ENCODE assay signal across 11 mouse cellular contexts in genomic region chr17:43629026-43629495, GRCm38 (mm10). TPM values are rescaled to one million over a fixed set of nuclear protein-coding genes. Genes with fewer than 3 reads are reported as not detected.
A peak's percentile ranks its signal among the peaks of the same experiment; 100 is the strongest.
DNase-seq lines count a peak whose midpoint lies in the region; ATAC-seq and TF ChIP-seq lines count a peak whose summit lies in the region.
"Had no signal": no experiment of that assay in that cellular context is flagged by ENCODE, and none has a peak within 500 bp of the region (broad histone marks: within the 10 kb centered on the region; RNA-seq: fewer than 3 reads in every experiment).

No protein-coding gene starts in this region.

- H3K27me3 ChIP-seq in lung, embryonic 16.5 days (ENCODE audit: control insufficient read depth, insufficient read depth, low read depth, low read length): peaks cover 31% of the 10 kb centered on the region
- peaks cover 7% of the 10 kb centered on the region; the same call in 1 of the 2 replicates for H3K27me3 ChIP-seq in forebrain, postnatal 0 days (ENCODE audit: insufficient read depth, low read length)
- H3K27me3 ChIP-seq in limb, embryonic 15.5 days: peaks cover 34% of the 10 kb centered on the region
- H3K27me3 ChIP-seq in stomach, embryonic 14.5 days (ENCODE audit: control insufficient read depth, insufficient read depth, low read length): peaks cover 25% of the 10 kb centered on the region; the same call in 1 of the 2 replicates

- peak overlapping the region; percentile 62 for H3K4me2 ChIP-seq in lung, embryonic 16.5 days (ENCODE audit: low read depth, low read length)
- peak overlapping the region; percentile 74 for H3K4me2 ChIP-seq in forebrain, postnatal 0 days (ENCODE audit: low read depth)
- peak overlapping the region; percentile 84 for H3K4me2 ChIP-seq in limb, embryonic 15.5 days
- peak overlapping the region; percentile 72 for H3K4me2 ChIP-seq in stomach, embryonic 14.5 days (replicated peaks; ENCODE audit: low read depth, low read length)

- no peaks in the 10 kb centered on the region for H3K36me3 ChIP-seq in lung, embryonic 16.5 days (ENCODE audit: control insufficient read depth, insufficient read depth, low read length)
- no peaks in the 10 kb centered on the region for H3K36me3 ChIP-seq in forebrain, postnatal 0 days (ENCODE audit: insufficient read depth)
- H3K36me3 ChIP-seq in limb, embryonic 15.5 days: no peaks in the 10 kb centered on the region
- no peaks in the 10 kb centered on the region for H3K36me3 ChIP-seq in stomach, embryonic 14.5 days (ENCODE audit: control insufficient read depth, insufficient read depth, low read length)

- peak overlapping the region; percentile 43 for H3K4me3 ChIP-seq in lung, embryonic 16.5 days (ENCODE audit: low read length)
- H3K4me3 ChIP-seq in forebrain, postnatal 0 days (ENCODE audit: low read depth, low read length): peak overlapping the region; percentile 43
- H3K4me3 ChIP-seq in limb, embryonic 15.5 days: peak overlapping the region; percentile 40
- H3K4me3 ChIP-seq in stomach, embryonic 14.5 days (ENCODE audit: low read depth, low read length): peak overlapping the region; percentile 35

- no peak overlapping the region for H3K27ac ChIP-seq in lung, embryonic 16.5 days (ENCODE audit: low read length)
- H3K27ac ChIP-seq in forebrain, postnatal 0 days (ENCODE audit: low read depth, low read length): no peak overlapping the region
- no peak overlapping the region for H3K27ac ChIP-seq in limb, embryonic 15.5 days
- H3K27ac ChIP-seq in stomach, embryonic 14.5 days (ENCODE audit: low read length): no peak overlapping the region
- H3K27ac ChIP-seq: left cerebral cortex, adult 2 months had no signal

- WGBS in lung, embryonic 16.5 days: 23% methylated on average over 24 of the region's 24 CpGs
- 24% methylated on average over 24 of the region's 24 CpGs for WGBS in forebrain, postnatal 0 days
- WGBS in limb, embryonic 15.5 days: 23% methylated on average over 24 of the region's 24 CpGs
- WGBS in stomach, embryonic 14.5 days: 20% methylated on average over 24 of the region's 24 CpGs

- no peak for DNase-seq in lung, adult 18-20 months
- DNase-seq in forebrain, postnatal 0 days: peak; percentile 6
- no peak for DNase-seq in embryo, embryonic 10.5 days (ENCODE audit: low spot score)
- no peak for DNase-seq in layer of hippocampus, adult 9-11 months
- DNase-seq: cerebellum, adult 18-20 months; thymus, adult 18-20 months had no signal

- no peak for ATAC-seq in lung, embryonic 16.5 days (ENCODE audit: low read depth)
- peak; percentile 23 for ATAC-seq in forebrain, postnatal 0 days
- ATAC-seq in limb, embryonic 15.5 days (ENCODE audit: insufficient number of reproducible peaks, low FRiP score, low TSS enrichment, low read depth): no peak
- ATAC-seq in stomach, embryonic 14.5 days (ENCODE audit: insufficient number of reproducible peaks, insufficient read depth, low FRiP score, low read depth): no peak
- no peak for ATAC-seq in erythroid progenitor cell, adult 5-6 weeks (replicated peaks; ENCODE audit: low FRiP score, poor library complexity, severe bottlenecking)

- peaks cover 9% of the 10 kb centered on the region for H3K4me1 ChIP-seq in lung, embryonic 16.5 days (replicated peaks; ENCODE audit: control insufficient read depth, insufficient read depth, low read length)
- H3K4me1 ChIP-seq in forebrain, postnatal 0 days (ENCODE audit: insufficient read depth): peaks cover 3% of the 10 kb centered on the region
- H3K4me1 ChIP-seq in limb, embryonic 15.5 days: peaks cover 14% of the 10 kb centered on the region
- H3K4me1 ChIP-seq in stomach, embryonic 14.5 days (ENCODE audit: control insufficient read depth, insufficient read depth, low read length): peaks cover 8% of the 10 kb centered on the region; the same call in 1 of the 2 replicates

- TF ChIP-seq CTCF in forebrain, postnatal 0 days (IDR thresholded peaks at IDR 0.05; ENCODE audit: low read depth): no peak

- no peaks in the 10 kb centered on the region for H3K9me3 ChIP-seq in lung, embryonic 16.5 days (ENCODE audit: control insufficient read depth, low read length)
- H3K9me3 ChIP-seq in forebrain, postnatal 0 days (ENCODE audit: low read length): 0 out of 2 replicates have a peak, but pooled peaks cover 11% of the 10 kb centered on the region
- H3K9me3 ChIP-seq in limb, embryonic 15.5 days: no peaks in the 10 kb centered on the region
- no peaks in the 10 kb centered on the region for H3K9me3 ChIP-seq in stomach, embryonic 14.5 days (ENCODE audit: control insufficient read depth, low read depth, low read length)

- no peak overlapping the region for H3K9ac ChIP-seq in lung, embryonic 16.5 days (ENCODE audit: low read length)
- H3K9ac ChIP-seq in forebrain, postnatal 0 days: peak overlapping the region; percentile 40; the same call in 1 of the 2 replicates
- no peak overlapping the region for H3K9ac ChIP-seq in limb, embryonic 15.5 days
- no peak overlapping the region for H3K9ac ChIP-seq in stomach, embryonic 14.5 days (replicated peaks; ENCODE audit: low read depth, low read length)

RNA-seq across cellular contexts. Expression of gene Tdrd6, which starts 1.0 kb away (rescaled TPM):
- not detected in 2 replicates for polyA plus RNA-seq in lung, embryonic 16.5 days (2015; fragmentation: Nextera tagmentation; extraction: Ambion mirVana)
- 1.2 and 2.0 TPM in 2 replicates for total RNA-seq in forebrain, postnatal 0 days (2014; rRNA removed)
- polyA plus RNA-seq in forebrain, postnatal 0 days (2015; fragmentation: Nextera tagmentation; extraction: Ambion mirVana): 0.19 and 1.2 TPM in 2 replicates
- polyA plus RNA-seq in limb, embryonic 15.5 days (2015; fragmentation: Nextera tagmentation; extraction: Ambion mirVana): 0.14 TPM in 1 of 2 replicates, not detected in the other
- polyA plus RNA-seq in stomach, embryonic 14.5 days (2014; fragmentation: Nextera tagmentation; extraction: Ambion mirVana): not detected in 2 replicates
- total RNA-seq in erythroid progenitor cell, adult 5-6 weeks (2015; ENCODE audit: low replicate concordance): not detected in 2 replicates
- 0.13 TPM in 1 of 2 replicates, not detected in the other for total RNA-seq in erythroid progenitor cell, adult 5-6 weeks (2017; ENCODE audit: low replicate concordance)

RNA-seq across cellular contexts. Expression of gene Slc25a27, which starts 38.0 kb away (rescaled TPM):
- polyA plus RNA-seq in lung, embryonic 16.5 days (2015; fragmentation: Nextera tagmentation; extraction: Ambion mirVana): 19.0 and 23.9 TPM in 2 replicates
- total RNA-seq in forebrain, postnatal 0 days (2014; rRNA removed): 48.6 and 61.8 TPM in 2 replicates
- polyA plus RNA-seq in forebrain, postnatal 0 days (2015; fragmentation: Nextera tagmentation; extraction: Ambion mirVana): 28.0 and 54.3 TPM in 2 replicates
- polyA plus RNA-seq in limb, embryonic 15.5 days (2015; fragmentation: Nextera tagmentation; extraction: Ambion mirVana): 27.5 and 31.8 TPM in 2 replicates
- polyA plus RNA-seq in stomach, embryonic 14.5 days (2014; fragmentation: Nextera tagmentation; extraction: Ambion mirVana): 17.9 and 19.1 TPM in 2 replicates
- total RNA-seq in erythroid progenitor cell, adult 5-6 weeks (2015; ENCODE audit: low replicate concordance): not detected in 2 replicates
- total RNA-seq in erythroid progenitor cell, adult 5-6 weeks (2017; ENCODE audit: low replicate concordance): 0.13 TPM in 1 of 2 replicates, not detected in the other

RNA-seq across cellular contexts. Expression of gene Cyp39a1, which starts 38.2 kb away (rescaled TPM):
- polyA plus RNA-seq in lung, embryonic 16.5 days (2015; fragmentation: Nextera tagmentation; extraction: Ambion mirVana): 45.0 and 48.9 TPM in 2 replicates
- 1.2 and 1.7 TPM in 2 replicates for total RNA-seq in forebrain, postnatal 0 days (2014; rRNA removed)
- 7.7 and 8.9 TPM in 2 replicates for polyA plus RNA-seq in forebrain, postnatal 0 days (2015; fragmentation: Nextera tagmentation; extraction: Ambion mirVana)
- 23.9 and 27.0 TPM in 2 replicates for polyA plus RNA-seq in limb, embryonic 15.5 days (2015; fragmentation: Nextera tagmentation; extraction: Ambion mirVana)
- polyA plus RNA-seq in stomach, embryonic 14.5 days (2014; fragmentation: Nextera tagmentation; extraction: Ambion mirVana): 17.7 and 23.0 TPM in 2 replicates
- total RNA-seq in erythroid progenitor cell, adult 5-6 weeks (2015; ENCODE audit: low replicate concordance): 1.4 and 3.4 TPM in 2 replicates
- total RNA-seq in erythroid progenitor cell, adult 5-6 weeks (2017; ENCODE audit: low replicate concordance): 0.13 TPM in 1 of 2 replicates, not detected in the other
